Mouse (Mus musculus): ENCODE measurements around the gene Fat1. TPM values are rescaled to one million over a fixed set of nuclear protein-coding genes. Genes with fewer than 3 reads are reported as not detected.

Fat1 gene
- total RNA-seq (2021) = 10 to 100 TPM; 47.8 to 48.1 TPM
- long read RNA-seq, experiment 1, partial matches to known transcripts = 4 of 8 reads
- long read RNA-seq, experiment 1, other reads (novel, unspliced or antisense) = 4 of 8 reads
- long read RNA-seq, experiment 2, partial matches to known transcripts = 7 of 8 reads
- long read RNA-seq, experiment 2, other reads (novel, unspliced or antisense) = 1 of 8 reads

GRCm38 (mm10) chr8:44934850-44935497, at the start of gene Fat1:
Gene Fat1 (plus strand): TSS chr8:44935447.
- peak; percentile 81 to 90 for DNase-seq (ENCODE audit: low spot score in 2 of 2)

DNA sequence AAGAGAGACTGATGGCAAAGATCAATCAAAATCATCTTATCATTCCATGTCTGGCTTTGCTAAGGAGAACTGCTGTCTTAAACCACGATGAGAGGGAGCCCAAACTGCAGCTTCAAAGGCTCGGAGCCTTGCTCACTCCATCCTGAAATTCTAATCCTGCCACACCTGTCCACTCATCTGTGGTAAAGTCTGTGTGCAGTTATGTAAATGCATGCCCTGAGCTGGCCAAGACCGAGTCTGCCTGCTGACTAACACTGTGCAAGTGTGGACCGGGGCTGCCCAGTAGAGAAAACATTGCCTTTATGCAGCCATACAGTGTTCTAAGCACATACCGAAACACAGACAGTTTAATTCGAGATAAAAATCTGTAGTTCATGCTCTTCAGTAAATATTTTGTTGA, 40.6 kb upstream of the Fat1 start:
- no peak for DNase-seq (ENCODE audit: low spot score in 2 of 2)

- DNase-seq (ENCODE audit: low spot score in 2 of 2) = no peak
Measured at GRCm38 (mm10) chr8:44899575-44899991, 35.7 kb upstream of the Fat1 start.

DNA sequence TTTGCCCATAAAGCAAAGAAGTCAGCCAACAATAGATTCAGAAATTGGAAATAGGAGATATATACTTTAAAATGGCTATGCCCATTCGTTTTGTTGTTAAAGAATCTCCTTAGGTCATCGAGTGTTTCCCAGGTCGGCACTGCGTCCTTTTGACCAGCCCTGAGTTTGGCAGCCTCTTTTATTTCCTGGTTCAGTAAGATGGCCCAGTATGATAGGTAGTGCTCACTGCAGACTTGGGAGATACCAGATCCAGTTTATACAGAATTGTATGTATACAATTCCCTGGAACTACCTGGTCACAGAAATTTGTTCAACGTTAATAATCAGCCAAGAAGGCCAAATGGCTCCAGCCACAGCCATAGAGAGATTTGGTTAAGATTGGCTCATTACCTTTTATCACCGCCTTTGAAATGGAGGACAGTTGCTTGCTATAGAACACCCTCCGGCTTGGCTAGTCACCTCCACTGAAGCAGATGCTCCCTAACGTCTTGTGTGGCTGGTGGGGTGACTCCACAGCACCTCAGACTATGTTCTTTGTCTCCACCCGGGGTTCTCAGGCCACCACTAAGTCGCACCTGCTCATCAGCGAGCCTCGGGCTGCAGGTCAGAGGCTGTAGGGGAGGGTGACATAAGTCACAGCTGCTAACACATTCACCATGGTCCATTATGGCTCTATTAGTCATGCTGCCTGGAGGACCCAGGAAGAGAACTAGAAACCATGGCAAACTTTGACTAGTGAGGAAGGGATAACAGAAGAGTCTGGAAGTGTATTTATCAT, 23.9 kb upstream of the Fat1 start:
- DNase-seq (ENCODE audit: low spot score in 2 of 2) = no peak

DNA sequence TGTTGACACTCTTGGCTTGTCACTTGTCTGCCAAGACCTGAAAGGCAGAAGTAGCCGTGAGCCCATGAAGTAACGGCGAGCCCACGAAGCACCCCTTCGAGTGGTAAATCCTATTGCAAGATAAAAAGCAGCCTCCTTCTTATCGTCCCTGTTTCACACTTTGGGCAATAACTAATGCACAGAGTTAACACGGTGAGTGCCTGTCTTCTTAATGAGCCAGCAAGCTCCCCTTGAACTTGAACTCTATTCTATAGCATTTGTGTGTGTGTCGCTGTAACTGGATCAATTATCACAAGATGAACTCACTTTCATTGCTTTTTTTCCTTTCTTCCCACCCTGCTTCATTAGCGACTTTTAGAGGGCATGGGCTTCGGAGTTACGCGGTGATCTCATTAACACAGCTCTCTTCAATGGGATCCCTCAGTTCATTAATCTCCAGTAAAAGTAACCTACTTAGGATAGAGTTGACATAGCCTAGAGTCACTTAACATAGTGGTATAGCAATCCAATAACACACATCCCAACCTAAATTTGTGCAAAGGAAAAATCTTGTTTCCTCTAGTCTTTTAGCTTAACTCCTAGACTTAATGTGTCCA, 15.7 kb upstream of the Fat1 start:
- DNase-seq (ENCODE audit: low spot score in 2 of 2) = no peak

DNA sequence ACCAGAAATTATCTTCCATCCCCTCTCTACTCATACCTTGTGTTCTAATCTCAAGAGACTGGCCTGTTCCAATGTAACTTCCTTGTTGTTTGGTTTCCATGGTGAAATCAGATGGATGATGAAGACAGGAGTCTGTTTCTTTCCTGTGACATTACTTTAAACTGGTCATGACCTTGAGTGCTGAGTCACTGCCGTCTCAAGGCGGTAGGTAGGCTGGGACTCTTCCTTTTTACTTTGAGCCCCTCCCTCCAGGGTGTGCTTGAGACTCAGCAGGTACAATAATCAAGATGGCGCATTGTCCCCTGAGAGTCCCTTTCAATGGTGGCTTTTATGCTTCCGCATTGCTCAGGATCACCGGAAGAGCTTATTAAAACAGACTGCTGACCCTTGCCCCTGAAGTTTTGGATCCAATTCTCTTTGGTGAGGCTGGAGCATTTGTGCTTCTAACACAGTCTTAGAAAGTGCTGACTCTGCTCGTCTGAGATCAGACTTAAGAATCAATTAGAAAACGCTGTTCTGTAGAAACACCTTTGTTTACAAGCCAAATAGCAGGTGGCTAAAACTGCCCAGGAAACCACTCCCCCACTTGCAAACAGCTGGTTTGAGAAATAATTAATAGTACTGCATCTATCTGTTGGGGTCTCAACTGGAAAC, 14.7 kb upstream of the Fat1 start:
- no peak for DNase-seq (ENCODE audit: low spot score in 2 of 2)

GRCm38 (mm10) chr8:44924995-44925394, 10.3 kb upstream of the Fat1 start:
- DNase-seq (ENCODE audit: low spot score in 2 of 2) = no peak

DNA sequence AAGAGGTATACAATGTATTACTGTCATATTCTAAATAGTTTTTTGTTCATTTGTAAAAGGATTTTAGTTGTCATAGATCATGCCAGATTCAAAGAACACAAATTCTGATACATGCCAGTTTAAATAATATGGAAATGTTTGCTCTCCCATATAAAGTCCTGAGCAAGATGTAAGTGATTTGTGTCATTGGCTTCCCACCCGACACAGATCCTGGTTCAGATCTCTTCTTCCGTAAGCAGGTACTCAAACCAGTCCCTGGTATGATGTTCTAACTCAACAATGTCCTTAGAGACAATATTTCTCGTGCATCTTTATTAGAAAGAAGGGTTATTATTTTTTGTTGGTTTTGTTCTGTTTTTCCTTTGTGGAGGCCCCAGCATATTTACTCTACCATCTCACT, 5.2 kb upstream of the Fat1 start:
- DNase-seq (ENCODE audit: low spot score in 2 of 2) = no peak

DNA sequence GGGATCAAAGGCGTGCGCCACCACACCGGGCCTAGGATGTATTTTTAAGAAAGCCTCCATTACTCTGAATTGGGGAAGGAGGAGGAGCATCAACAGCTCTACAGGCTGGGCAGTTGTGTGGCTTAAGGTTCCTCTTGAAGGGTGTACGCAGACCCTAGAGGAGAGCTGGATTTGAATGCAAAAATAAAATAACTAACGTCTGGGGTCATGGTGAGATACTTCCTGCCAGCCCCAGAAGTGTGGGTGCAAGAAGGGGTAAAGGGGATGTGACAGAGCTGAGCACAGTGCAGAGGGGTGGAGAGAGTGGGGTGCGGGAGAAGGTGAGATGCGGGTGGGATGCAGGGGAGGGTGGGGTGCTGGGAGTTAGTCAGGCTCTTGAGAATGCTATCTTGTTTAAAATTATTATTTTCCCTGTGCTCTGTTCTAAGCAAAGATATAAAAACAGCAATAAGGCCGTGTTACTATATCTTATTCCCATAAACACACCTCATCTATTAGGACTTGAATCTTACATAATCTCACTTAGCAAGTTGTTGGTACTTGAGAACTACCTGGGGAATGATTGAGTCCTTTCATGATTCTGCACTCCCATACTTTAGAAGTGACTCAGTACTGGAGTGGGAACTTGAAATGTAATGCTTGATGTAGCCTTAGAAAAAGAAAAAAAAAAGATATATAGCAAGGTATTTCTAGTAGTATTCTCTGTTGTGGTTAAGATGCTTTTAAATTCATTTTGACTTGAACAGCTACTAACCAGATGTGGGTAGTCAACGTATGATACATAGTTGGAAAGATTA, 2.5 kb upstream of the Fat1 start:
- DNase-seq (ENCODE audit: low spot score in 2 of 2) = no peak

- no peak for DNase-seq (ENCODE audit: low spot score in 2 of 2)
Measured at GRCm38 (mm10) chr8:44933478-44933877, 1.8 kb upstream of the Fat1 start.

DNA sequence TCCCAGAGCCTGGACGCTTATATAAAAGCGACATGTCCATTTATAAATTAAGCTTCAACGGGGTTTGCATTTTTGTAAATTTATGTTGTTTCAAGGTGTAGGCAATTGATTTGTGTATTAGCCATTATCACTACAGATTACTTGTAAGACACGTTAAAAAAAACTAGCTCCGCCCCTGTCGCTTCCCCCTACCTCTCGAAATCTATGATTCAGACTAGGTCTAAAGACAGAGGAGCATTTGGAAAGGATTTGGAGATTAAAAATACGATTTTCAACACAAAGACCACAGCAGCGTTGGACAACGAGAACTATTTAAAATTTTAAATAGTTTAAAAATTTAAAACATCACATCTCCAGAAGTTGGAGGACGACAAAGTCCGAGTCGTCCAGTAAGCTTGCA, 831 bp upstream of the Fat1 start:
- DNase-seq (ENCODE audit: low spot score in 2 of 2) = no peak

DNA sequence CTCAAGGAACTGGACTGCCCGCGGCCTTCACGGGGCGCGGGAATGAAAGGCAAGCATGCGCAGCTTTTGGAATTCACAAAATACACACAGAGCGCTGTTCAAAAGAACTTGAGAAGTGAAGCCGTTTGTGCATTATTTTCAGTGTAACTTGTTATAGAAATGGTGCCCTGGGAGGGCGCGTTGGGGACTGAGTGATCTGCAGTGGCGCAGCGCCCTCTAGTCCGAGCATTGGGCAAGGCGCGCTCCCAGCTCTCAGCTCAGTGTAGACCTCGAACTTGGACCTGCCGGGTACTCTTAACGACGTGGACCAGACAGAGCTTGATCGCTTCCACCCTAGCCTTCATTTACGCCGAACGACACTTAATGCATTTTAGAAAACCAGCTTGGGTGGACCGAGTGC, 494 bp downstream of the Fat1 start:
- peak; percentile 77 to 87 for DNase-seq (ENCODE audit: low spot score in 2 of 2)

DNA sequence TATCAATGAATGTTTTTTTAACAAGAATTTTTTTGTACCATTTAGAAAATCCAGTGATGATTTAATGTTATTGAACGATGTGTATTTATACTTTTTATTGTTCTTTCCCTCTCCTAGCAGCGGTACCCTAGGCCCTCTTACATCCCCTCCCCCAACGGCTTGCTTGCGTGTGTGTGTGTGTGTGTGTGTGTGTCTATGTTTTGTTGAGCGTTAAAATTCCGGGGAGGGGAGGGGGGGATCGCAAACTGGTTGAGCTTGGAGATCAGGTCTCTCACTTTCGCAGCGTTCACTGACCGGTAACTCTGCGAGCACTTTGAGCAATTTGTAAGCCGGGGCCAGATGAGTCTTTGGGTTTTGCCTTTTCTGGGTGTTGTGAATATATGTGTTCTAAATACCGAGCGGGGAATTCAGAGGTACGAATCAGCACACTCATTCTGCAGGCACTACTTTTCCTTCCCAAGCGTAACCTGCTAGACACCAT, 1.3 kb downstream of the Fat1 start:
- no peak for DNase-seq (ENCODE audit: low spot score in 2 of 2)

- peak; percentile 39 to 66 for DNase-seq (ENCODE audit: low spot score in 2 of 2)
Measured at GRCm38 (mm10) chr8:44937141-44937825, 2.0 kb downstream of the Fat1 start.

DNA sequence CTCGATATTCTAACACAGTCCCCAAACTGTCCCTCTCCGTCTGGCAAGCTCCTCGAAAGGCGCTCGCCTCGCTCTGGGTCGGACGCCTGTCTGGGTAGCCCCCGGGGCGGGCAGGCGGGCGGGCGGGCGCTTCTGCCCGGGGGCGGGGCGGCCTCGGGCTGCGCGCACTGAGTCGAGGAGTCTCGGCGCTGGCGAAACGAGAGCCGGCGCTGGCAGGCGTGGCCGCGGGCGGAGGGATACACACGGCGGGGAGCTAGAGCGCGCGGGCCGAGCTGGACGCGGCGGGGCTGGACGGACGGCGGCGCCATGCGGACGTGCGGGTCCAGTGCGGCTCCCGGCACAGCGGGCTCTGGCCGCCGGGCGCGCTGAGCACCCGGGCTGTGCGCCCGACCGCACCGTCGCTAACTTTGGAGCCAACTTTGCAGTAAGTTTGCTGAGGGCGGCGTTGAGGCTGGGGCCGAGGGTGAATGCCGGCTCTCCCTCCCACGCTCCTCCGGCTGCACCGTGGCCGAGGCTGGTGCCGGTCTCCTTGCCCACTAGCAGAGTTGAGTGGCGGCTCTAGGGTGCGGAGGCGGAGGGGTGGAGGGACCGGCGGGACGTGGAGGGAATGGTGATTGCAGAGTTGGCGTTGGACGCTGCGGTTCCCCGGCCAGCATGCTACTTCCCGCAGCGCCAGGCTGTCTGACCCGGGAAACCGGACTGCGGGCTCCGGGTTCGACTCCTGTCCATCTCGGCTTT, 2.8 kb downstream of the Fat1 start:
- peak; percentile 91 to 95 for DNase-seq (ENCODE audit: low spot score in 2 of 2)

GRCm38 (mm10) chr8:44938643-44938979, 3.4 kb downstream of the Fat1 start:
- DNase-seq (ENCODE audit: low spot score in 2 of 2) = no peak

- no peak for DNase-seq (ENCODE audit: low spot score in 2 of 2)
Measured at GRCm38 (mm10) chr8:44945577-44945976, 10.3 kb downstream of the Fat1 start.

- DNase-seq (ENCODE audit: low spot score in 2 of 2) = no peak
Measured at GRCm38 (mm10) chr8:44948597-44948996, 13.3 kb downstream of the Fat1 start.

GRCm38 (mm10) chr8:44960455-44960854, 25.2 kb downstream of the Fat1 start:
- DNase-seq (ENCODE audit: low spot score in 2 of 2) = no peak

All from gastrocnemius, postnatal 4 days (tissue).